In genomic region chr8:84513765-84514164, GRCm38 (mm10) we compare ENCODE assay signal across 8 mouse cellular contexts.
DNase-seq lines count a peak whose midpoint lies in the region; ATAC-seq and TF ChIP-seq lines count a peak whose summit lies in the region.
"Had no signal": no experiment of that assay in that cellular context is flagged by ENCODE, and none has a peak within 500 bp of the region (broad histone marks: within the 10 kb centered on the region; RNA-seq: fewer than 3 reads in every experiment).

No protein-coding gene starts in this region.

- no peak for ATAC-seq in kidney, postnatal 0 days (replicated peaks; ENCODE audit: low FRiP score, low read depth)
- ATAC-seq in kidney, embryonic 14.5 days (ENCODE audit: low FRiP score, low TSS enrichment): no peak
- ATAC-seq in midbrain, postnatal 0 days (ENCODE audit: low FRiP score): peak; percentile 50; the same call in 1 of the 2 replicates

- no peaks in the 10 kb centered on the region for H3K4me1 ChIP-seq in kidney, postnatal 0 days (replicated peaks; ENCODE audit: insufficient read depth, low read length)
- H3K4me1 ChIP-seq in kidney, embryonic 14.5 days (ENCODE audit: control insufficient read depth, insufficient read depth, low read length): no peaks in the 10 kb centered on the region
- H3K4me1 ChIP-seq in E14TG2a.4 (replicated peaks; ENCODE audit: low read depth, low read length): peaks cover 19% of the 10 kb centered on the region
- H3K4me1 ChIP-seq in midbrain, postnatal 0 days (ENCODE audit: insufficient read depth, low read length): no peaks in the 10 kb centered on the region
- H3K4me1 ChIP-seq: limb, embryonic 15.5 days had no signal

- H3K27me3 ChIP-seq in kidney, postnatal 0 days (ENCODE audit: insufficient read depth, low read length): no peaks in the 10 kb centered on the region
- H3K27me3 ChIP-seq in kidney, embryonic 14.5 days (ENCODE audit: control insufficient read depth, insufficient read depth, low read length): no peaks in the 10 kb centered on the region
- H3K27me3 ChIP-seq in E14TG2a.4 (ENCODE audit: insufficient read depth, low read length): no peaks in the 10 kb centered on the region
- no peaks in the 10 kb centered on the region for H3K27me3 ChIP-seq in midbrain, postnatal 0 days (ENCODE audit: insufficient read depth, low read length)
- H3K27me3 ChIP-seq: limb, embryonic 15.5 days had no signal

- H3K9ac ChIP-seq in kidney, postnatal 0 days (ENCODE audit: low read depth, low read length): no peak overlapping the region
- H3K9ac ChIP-seq in kidney, embryonic 14.5 days (ENCODE audit: low read depth, low read length): no peak overlapping the region
- H3K9ac ChIP-seq in midbrain, postnatal 0 days (replicated peaks; ENCODE audit: low read length, poor library complexity, severe bottlenecking): no peak overlapping the region
- H3K9ac ChIP-seq: limb, embryonic 15.5 days had no signal

- H3K36me3 ChIP-seq in kidney, postnatal 0 days (ENCODE audit: insufficient read depth, low read length): no peaks in the 10 kb centered on the region
- H3K36me3 ChIP-seq in kidney, embryonic 14.5 days (ENCODE audit: control insufficient read depth, insufficient read depth, low read length): no peaks in the 10 kb centered on the region
- H3K36me3 ChIP-seq in E14TG2a.4 (ENCODE audit: insufficient read depth, low read length): peaks cover 7% of the 10 kb centered on the region; the same call in 1 of the 2 replicates
- H3K36me3 ChIP-seq in midbrain, postnatal 0 days (ENCODE audit: insufficient read depth, low read length): peaks cover 12% of the 10 kb centered on the region; the same call in 1 of the 2 replicates
- H3K36me3 ChIP-seq: limb, embryonic 15.5 days had no signal

- no peak overlapping the region for H3K4me2 ChIP-seq in kidney, postnatal 0 days (ENCODE audit: low read length)
- no peak overlapping the region for H3K4me2 ChIP-seq in kidney, embryonic 14.5 days (replicated peaks; ENCODE audit: low read depth, low read length)
- H3K4me2 ChIP-seq in midbrain, postnatal 0 days (ENCODE audit: low read depth, low read length, poor library complexity, severe bottlenecking): no peak overlapping the region
- H3K4me2 ChIP-seq: limb, embryonic 15.5 days had no signal

- 23% methylated on average over 2 of the region's 2 CpGs for WGBS in kidney, postnatal 0 days
- 16% methylated on average over 2 of the region's 2 CpGs for WGBS in kidney, embryonic 14.5 days
- 8% methylated on average over 2 of the region's 2 CpGs for WGBS in midbrain, postnatal 0 days

- H3K9me3 ChIP-seq in kidney, postnatal 0 days (replicated peaks; ENCODE audit: low read length): no peaks in the 10 kb centered on the region
- no peaks in the 10 kb centered on the region for H3K9me3 ChIP-seq in kidney, embryonic 14.5 days (ENCODE audit: control insufficient read depth, low read length)
- H3K9me3 ChIP-seq in E14TG2a.4 (ENCODE audit: low read length): no peaks in the 10 kb centered on the region
- no peaks in the 10 kb centered on the region for H3K9me3 ChIP-seq in midbrain, postnatal 0 days (ENCODE audit: low read length)
- H3K9me3 ChIP-seq: limb, embryonic 15.5 days had no signal

- no peak overlapping the region for H3K4me3 ChIP-seq in kidney, postnatal 0 days (replicated peaks; ENCODE audit: low read depth, low read length)
- no peak overlapping the region for H3K4me3 ChIP-seq in kidney, embryonic 14.5 days (ENCODE audit: low read length)
- H3K4me3 ChIP-seq in E14TG2a.4 (replicated peaks; ENCODE audit: low read length): no peak overlapping the region
- no peak overlapping the region for H3K4me3 ChIP-seq in midbrain, postnatal 0 days (ENCODE audit: low read depth, low read length)
- H3K4me3 ChIP-seq: limb, embryonic 15.5 days had no signal

- TF ChIP-seq CTCF in kidney, postnatal 0 days (IDR thresholded peaks at IDR 0.05; ENCODE audit: low read depth): peak; percentile 62
- peak; percentile 33 for TF ChIP-seq CTCF in E14TG2a.4 (conservative IDR thresholded peaks at IDR 0.05; ENCODE audit: low read length)
- TF ChIP-seq CTCF in midbrain, postnatal 0 days (IDR thresholded peaks at IDR 0.05): peak; percentile 74

- DNase-seq in kidney, postnatal 0 days (ENCODE audit: low spot score): peak; percentile 4
- DNase-seq in ZHBTc4 (ENCODE audit: low read depth, low spot score): peak; percentile 60
- peak; percentile 40 for DNase-seq in embryo, embryonic 10.5 days (ENCODE audit: low spot score)
- peak; percentile 39 for DNase-seq in midbrain, postnatal 0 days (ENCODE audit: low spot score)
- DNase-seq in gastrocnemius, adult 18-20 months (ENCODE audit: low spot score): no peak

- no peak overlapping the region for H3K27ac ChIP-seq in kidney, postnatal 0 days
- no peak overlapping the region for H3K27ac ChIP-seq in kidney, embryonic 14.5 days (ENCODE audit: low read depth, low read length)
- no peak overlapping the region for H3K27ac ChIP-seq in midbrain, postnatal 0 days (ENCODE audit: low read depth, low read length)
- H3K27ac ChIP-seq: limb, embryonic 15.5 days had no signal
